Mouse (Mus musculus): Measurements from ENCODE around the gene Gm45062. TPM values are rescaled to one million over a fixed set of nuclear protein-coding genes. Genes with fewer than 3 reads are reported as not detected.
"Not testable (repeated sequence)": the region's sequence is repeated elsewhere in the genome, so short reads cannot be mapped to it uniquely, and the experiment has no call there.

The Gm45062 gene
- polyA plus RNA-seq, 1 experiment = not detected

DNA sequence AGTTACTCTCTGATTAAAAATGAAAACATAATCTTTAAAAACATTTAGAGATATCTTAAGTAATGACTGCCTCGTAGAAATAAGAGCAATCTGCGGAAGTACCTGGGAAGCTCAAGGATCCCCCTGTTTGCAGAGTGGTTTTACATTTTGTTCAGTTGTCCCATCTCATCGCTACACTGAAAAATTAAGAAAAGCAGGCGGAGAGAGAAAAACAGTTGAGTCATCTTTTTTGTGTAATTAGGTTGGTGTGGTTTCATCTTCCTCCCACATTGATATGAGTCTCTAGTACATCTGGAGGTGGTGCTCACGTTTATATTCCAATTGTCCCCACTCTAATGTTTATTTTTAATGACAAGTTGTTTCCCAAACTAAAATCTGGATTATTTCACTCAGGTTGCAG, 265.5 kb downstream of the Gm45062 start:
- H3K4me3 ChIP-seq (ENCODE audit: insufficient read depth, low read depth, low read length) = no peak overlapping the region
- TF ChIP-seq CTCF (IDR thresholded peaks at IDR 0.05; ENCODE audit: insufficient read depth, low read depth, low read length) (no peak), POLR2A (IDR thresholded peaks at IDR 0.05; ENCODE audit: insufficient read depth, low read depth, low read length) (no peak)
- no peaks in the 10 kb centered on the region for H3K4me1 ChIP-seq (ENCODE audit: control insufficient read depth, insufficient read depth, low read length)
- WGBS = 65% methylated on average over 5 of the region's 5 CpGs
- H3K27ac ChIP-seq (ENCODE audit: insufficient read depth, low read depth, low read length) = no peak overlapping the region

DNA sequence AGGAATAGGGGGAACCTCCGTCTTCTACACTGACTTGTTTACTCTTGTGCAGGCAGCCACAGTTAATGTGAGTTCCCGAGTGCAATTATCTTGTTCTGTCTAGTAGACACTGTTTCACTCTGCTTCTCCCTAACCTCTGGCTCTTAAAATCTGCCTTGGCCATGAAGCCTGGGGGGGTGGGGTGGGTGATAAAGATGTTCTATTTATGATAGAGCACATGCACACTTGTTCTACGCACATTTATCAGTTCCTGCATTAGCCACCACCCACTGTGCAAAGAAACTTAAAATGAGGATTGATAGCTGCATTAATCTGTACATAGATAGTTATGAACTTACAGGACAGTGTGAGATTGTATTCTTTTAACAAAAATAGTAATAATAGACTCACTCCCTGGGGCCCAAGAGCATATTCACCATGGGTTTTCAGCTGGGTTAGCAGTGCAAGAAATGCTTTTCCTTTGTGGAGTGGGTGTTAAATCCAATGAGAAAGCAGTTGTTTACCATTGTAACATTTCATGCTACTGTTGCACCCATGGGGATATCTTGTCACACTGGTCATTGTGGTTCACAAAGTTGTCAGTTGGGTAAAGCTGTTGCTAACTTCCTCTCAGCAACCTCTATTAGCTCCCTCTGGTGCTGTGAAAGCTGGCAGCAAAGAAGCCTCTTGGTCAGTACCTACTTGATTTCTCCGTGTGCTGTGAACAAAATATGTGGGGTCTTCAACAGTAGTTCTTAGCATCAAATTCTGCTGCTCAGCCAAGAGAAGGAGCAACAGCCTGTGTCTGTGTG, 272.0 kb downstream of the Gm45062 start:
- WGBS = 72% methylated on average over 4 of the region's 4 CpGs
- no peak overlapping the region for H3K4me3 ChIP-seq (ENCODE audit: insufficient read depth, low read depth, low read length)
- no peaks in the 10 kb centered on the region for H3K4me1 ChIP-seq (ENCODE audit: control insufficient read depth, insufficient read depth, low read length)
- H3K27ac ChIP-seq (ENCODE audit: insufficient read depth, low read depth, low read length) = no peak overlapping the region
- TF ChIP-seq POLR2A (IDR thresholded peaks at IDR 0.05; ENCODE audit: insufficient read depth, low read depth, low read length) = no peak
- no peak for TF ChIP-seq CTCF (IDR thresholded peaks at IDR 0.05; ENCODE audit: insufficient read depth, low read depth, low read length)

DNA sequence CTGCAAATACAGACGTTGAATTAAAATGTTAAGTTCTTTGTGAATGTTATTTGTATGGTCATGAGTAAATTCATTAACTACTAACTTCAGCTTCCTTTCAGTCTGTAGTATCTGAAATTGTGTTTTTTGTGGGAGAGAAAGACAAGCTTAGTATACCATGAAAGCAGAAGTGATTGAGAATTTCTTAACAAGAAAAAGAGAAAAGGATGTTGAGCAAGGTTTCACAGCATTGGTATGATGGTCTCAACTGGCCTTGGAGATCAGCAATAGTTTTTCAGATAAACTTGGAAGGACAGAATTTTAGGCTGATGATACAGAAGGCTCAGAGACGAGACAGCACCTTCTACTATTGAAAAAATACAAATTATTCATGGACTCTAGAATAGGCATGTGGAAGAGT, 277.7 kb downstream of the Gm45062 start:
- Histone ChIP-seq H3K4me3 (ENCODE audit: insufficient read depth, low read depth, low read length) (no peak overlapping the region), H3K4me1 (ENCODE audit: control insufficient read depth, insufficient read depth, low read length) (no peaks in the 10 kb centered on the region), H3K27ac (ENCODE audit: insufficient read depth, low read depth, low read length) (no peak overlapping the region)
- TF ChIP-seq POLR2A (IDR thresholded peaks at IDR 0.05; ENCODE audit: insufficient read depth, low read depth, low read length) = no peak
- TF ChIP-seq CTCF (IDR thresholded peaks at IDR 0.05; ENCODE audit: insufficient read depth, low read depth, low read length) = no peak
- WGBS = 77% methylated on average over 2 of the region's 2 CpGs

DNA sequence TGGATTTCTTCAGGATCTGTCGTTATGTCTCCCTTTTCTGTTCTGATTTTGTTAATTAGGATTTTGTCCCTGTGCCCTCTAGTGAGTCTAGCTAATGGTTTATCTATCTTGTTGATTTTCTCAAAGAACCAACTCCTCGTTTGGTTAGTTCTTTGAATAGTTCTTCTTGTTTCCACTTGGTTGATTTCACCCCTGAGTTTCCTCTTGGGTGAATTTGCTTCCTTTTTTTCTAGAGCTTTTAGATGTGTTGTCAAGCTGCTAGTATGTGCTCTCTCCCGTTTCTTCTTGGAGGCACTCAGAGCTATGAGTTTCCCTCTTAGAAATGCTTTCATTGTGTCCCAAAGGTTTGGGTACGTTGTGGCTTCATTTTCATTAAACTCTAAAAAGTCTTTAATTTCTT, 282.3 kb downstream of the Gm45062 start:
- H3K4me3 ChIP-seq (ENCODE audit: insufficient read depth, low read depth, low read length); H3K4me1 ChIP-seq (ENCODE audit: control insufficient read depth, insufficient read depth, low read length); H3K27ac ChIP-seq (ENCODE audit: insufficient read depth, low read depth, low read length): not testable (repeated sequence)
- 66% methylated on average over 4 of the region's 4 CpGs for WGBS

DNA sequence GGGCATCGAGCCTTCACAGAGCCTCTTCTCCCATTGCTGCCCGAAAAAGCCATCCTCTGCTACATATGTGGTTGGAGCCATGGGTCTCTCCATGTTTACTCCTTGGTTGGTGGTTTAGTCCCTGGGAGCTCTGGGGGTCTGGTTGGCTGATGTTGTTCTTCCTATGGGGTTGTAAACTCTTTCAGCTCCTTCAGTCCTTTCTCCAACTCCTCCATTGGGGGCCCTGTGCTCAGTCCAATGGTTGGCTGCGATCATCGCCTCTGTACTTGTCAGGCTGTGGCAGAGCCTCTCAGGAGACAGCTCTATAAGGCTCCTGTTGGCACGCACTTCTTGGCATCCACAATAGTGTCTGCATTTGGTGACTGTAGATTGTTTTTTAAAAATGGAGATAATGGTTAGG, 285.6 kb downstream of the Gm45062 start:
- TF ChIP-seq POLR2A (IDR thresholded peaks at IDR 0.05; ENCODE audit: insufficient read depth, low read depth, low read length) (no peak), CTCF (IDR thresholded peaks at IDR 0.05; ENCODE audit: insufficient read depth, low read depth, low read length) (no peak)
- no peak overlapping the region for H3K4me3 ChIP-seq (ENCODE audit: insufficient read depth, low read depth, low read length)
- no peak overlapping the region for H3K27ac ChIP-seq (ENCODE audit: insufficient read depth, low read depth, low read length)
- H3K4me1 ChIP-seq (ENCODE audit: control insufficient read depth, insufficient read depth, low read length) = no peaks in the 10 kb centered on the region
- 88% methylated on average over 5 of the region's 5 CpGs for WGBS

DNA sequence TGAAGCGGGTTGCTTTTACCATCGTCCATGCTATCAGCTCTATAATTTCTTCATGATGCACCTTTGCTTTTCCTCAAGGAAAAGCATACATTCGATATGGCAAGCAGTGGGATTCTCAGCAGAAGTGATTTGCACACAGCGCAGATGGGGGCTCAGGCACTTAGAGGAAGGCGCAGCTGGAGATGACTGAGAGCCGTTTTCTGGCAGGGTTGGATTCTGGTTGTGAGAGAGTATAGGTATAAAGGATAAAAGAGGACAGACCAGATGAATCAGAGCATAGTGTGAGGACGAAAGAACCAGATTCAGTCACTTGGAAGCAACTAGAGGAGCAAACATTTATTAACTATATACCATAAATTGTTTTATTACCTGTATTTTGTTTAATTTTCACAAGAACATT, 286.5 kb downstream of the Gm45062 start:
- no peak overlapping the region for H3K27ac ChIP-seq (ENCODE audit: insufficient read depth, low read depth, low read length)
- WGBS = 93% methylated on average over 7 of the region's 7 CpGs
- H3K4me1 ChIP-seq (ENCODE audit: control insufficient read depth, insufficient read depth, low read length) = no peaks in the 10 kb centered on the region
- no peak for TF ChIP-seq CTCF (IDR thresholded peaks at IDR 0.05; ENCODE audit: insufficient read depth, low read depth, low read length)
- TF ChIP-seq POLR2A (IDR thresholded peaks at IDR 0.05; ENCODE audit: insufficient read depth, low read depth, low read length) = no peak
- H3K4me3 ChIP-seq (ENCODE audit: insufficient read depth, low read depth, low read length) = no peak overlapping the region

DNA sequence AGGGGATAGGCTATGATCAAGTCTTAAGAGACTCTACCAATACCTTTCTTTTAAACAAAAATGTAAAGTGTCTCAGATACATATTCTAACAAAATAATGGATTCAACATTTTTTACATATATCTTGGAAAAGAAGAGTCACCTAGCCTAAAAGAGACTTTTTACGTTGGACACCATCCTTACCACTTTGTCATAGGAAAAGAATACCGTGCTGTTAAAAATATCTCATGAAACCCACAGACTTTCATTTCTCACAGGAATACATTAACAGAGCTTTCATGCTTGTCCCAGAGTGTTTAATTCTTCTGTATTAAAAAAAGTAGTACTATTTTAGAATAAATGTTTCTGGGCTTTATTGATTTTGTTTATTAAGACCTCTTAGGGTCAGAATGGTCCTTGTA, 291.9 kb downstream of the Gm45062 start:
- whole genome bisulfite sequencing = 73% methylated on average over 2 of the region's 2 CpGs
- TF ChIP-seq CTCF (IDR thresholded peaks at IDR 0.05; ENCODE audit: insufficient read depth, low read depth, low read length) = no peak
- TF ChIP-seq POLR2A (IDR thresholded peaks at IDR 0.05; ENCODE audit: insufficient read depth, low read depth, low read length) = no peak
- H3K27ac ChIP-seq (ENCODE audit: insufficient read depth, low read depth, low read length) = no peak overlapping the region
- H3K4me3 ChIP-seq (ENCODE audit: insufficient read depth, low read depth, low read length) = no peak overlapping the region
- no peaks in the 10 kb centered on the region for H3K4me1 ChIP-seq (ENCODE audit: control insufficient read depth, insufficient read depth, low read length)

DNA sequence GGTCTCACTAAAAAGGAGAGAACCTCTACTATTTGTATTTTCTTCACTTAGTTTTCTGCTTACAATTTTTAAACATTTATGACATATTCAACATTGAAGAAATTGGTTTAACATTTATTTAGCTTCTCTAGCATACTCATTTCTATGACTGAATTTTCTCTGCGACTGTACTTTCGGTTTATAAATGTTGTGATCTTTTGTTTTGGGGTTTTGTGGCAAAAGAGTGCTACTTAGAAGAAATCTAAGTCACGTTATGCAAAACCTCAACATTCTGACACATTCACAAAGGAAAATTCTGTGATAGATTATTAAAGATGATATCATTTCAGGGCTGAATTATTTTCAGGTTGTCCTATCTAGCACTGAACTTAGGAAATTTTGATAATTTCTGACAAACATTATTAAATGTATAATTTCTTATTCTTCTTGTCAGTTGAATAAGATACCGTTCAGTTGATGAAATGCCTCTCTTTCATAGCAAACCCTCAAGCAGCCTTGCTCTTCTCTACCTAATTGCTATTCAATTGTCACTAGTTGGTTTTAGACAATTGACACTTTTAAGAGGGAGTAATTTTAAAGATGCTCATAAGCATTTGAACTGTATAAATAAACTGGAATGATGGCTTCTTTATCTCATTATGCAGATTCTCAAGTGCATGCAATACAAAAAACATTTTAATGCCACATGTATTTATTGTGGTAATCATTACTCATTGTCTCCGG, 297.8 kb downstream of the Gm45062 start:
- WGBS = 79% methylated on average over 5 of the region's 5 CpGs
- no peak for TF ChIP-seq POLR2A (IDR thresholded peaks at IDR 0.05; ENCODE audit: insufficient read depth, low read depth, low read length)
- TF ChIP-seq CTCF (IDR thresholded peaks at IDR 0.05; ENCODE audit: insufficient read depth, low read depth, low read length) = no peak
- no peak overlapping the region for H3K4me3 ChIP-seq (ENCODE audit: insufficient read depth, low read depth, low read length)
- no peak overlapping the region for H3K27ac ChIP-seq (ENCODE audit: insufficient read depth, low read depth, low read length)
- no peaks in the 10 kb centered on the region for H3K4me1 ChIP-seq (ENCODE audit: control insufficient read depth, insufficient read depth, low read length)

DNA sequence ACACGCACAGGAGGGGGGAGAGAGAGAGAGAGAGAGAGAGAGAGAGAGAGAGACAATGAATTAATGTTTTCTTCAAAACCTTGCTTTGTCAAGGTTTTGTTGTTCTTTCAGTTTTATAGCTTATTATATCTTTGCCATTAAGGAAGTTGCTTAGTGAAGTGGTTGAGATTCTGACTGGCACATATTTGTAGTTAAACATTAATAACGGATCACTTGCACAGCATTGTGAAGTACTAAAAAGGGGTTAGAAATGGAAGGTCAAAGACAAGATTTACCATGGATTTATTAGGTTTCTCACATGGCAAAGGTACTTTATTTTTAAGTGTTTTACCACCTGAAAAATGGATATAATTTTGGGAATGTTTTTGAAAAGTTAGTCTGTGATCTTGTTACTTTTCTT, 301.4 kb downstream of the Gm45062 start:
- no peak overlapping the region for H3K27ac ChIP-seq (ENCODE audit: insufficient read depth, low read depth, low read length)
- 94% methylated on average over 2 of the region's 2 CpGs for WGBS
- H3K4me3 ChIP-seq (ENCODE audit: insufficient read depth, low read depth, low read length) = no peak overlapping the region
- no peaks in the 10 kb centered on the region for H3K4me1 ChIP-seq (ENCODE audit: control insufficient read depth, insufficient read depth, low read length)
- TF ChIP-seq CTCF (IDR thresholded peaks at IDR 0.05; ENCODE audit: insufficient read depth, low read depth, low read length) = no peak
- TF ChIP-seq POLR2A (IDR thresholded peaks at IDR 0.05; ENCODE audit: insufficient read depth, low read depth, low read length) = no peak
